Mouse (Mus musculus) CD4-positive naive resting alpha-beta T cell, adult 76 days (primary cell): ENCODE measurements around the gene Rdh12. TPM values are rescaled to one million over a fixed set of nuclear protein-coding genes. Genes with fewer than 3 reads are reported as not detected.

Source experiments
- total RNA-seq: library from RNA; stranded (reverse); gene quantifications from one replicate; pipeline ENCODE4 v1.2.4, GENCODE M21; 2023

Gene Rdh12
- 2.9 TPM for total RNA-seq

GRCm38 (mm10) chr12:79208703-79209464 is at the start of gene Rdh12:
Rdh12 (plus strand) TSS chr12:79208914.

GRCm38 (mm10) chr12:79172019-79172941 is 36.4 kb upstream of the Rdh12 start, which contains the start of gene Vti1b:
Vti1b (minus strand) TSS chr12:79172667.

GRCm38 (mm10) chr12:79192193-79192592 is 16.5 kb upstream of the Rdh12 start, which contains the start of gene Rdh11:
Rdh11 (minus strand) TSS chr12:79192293.

Other genes starting within 250 kb of the Rdh12 start
- 35.4 TPM for gene Tmem229b, start 201.3 kb upstream of the Rdh12 start, total RNA-seq
- 0.67 TPM for gene Plekhh1, start 179.8 kb upstream of the Rdh12 start, total RNA-seq
- 7.0 TPM for gene Pigh, start 119.3 kb upstream of the Rdh12 start, total RNA-seq
- gene Arg2, start 78.1 kb upstream of the Rdh12 start, total RNA-seq: not detected
- 58.4 TPM for gene Vti1b, start 36.2 kb upstream of the Rdh12 start, total RNA-seq
- gene Rdh11, start 16.6 kb upstream of the Rdh12 start, total RNA-seq: 14.2 TPM
- gene Zfyve26, start 87.4 kb downstream of the Rdh12 start, total RNA-seq: 79.6 TPM
- 1.3 TPM for gene Rad51b, start 88.4 kb downstream of the Rdh12 start, total RNA-seq